Mouse (Mus musculus): ENCODE results near the gene Map3k10. TPM values are rescaled to one million over a fixed set of nuclear protein-coding genes. Genes with fewer than 3 reads are reported as not detected.
A peak's percentile ranks its signal among the peaks of the same experiment; 100 is the strongest.
"Not testable (repeated sequence)": the region's sequence is repeated elsewhere in the genome, so short reads cannot be mapped to it uniquely, and the experiment has no call there.

Map3k10 gene
- polyA plus RNA-seq, 1 experiment from 2014 or later: 14.3 TPM

- Histone ChIP-seq H3K27me3 (replicated peaks; ENCODE audit: control insufficient read depth, insufficient read depth, low read length) (no peaks in the 10 kb centered on the region), H3K9me3 (ENCODE audit: control insufficient read depth, low read length) (no peaks in the 10 kb centered on the region), H3K4me2 (ENCODE audit: low read length) (no peak overlapping the region), H3K36me3 (ENCODE audit: control insufficient read depth, insufficient read depth) (peaks cover under 1% of the 10 kb centered on the region; the same call in 1 of the 2 replicates), H3K4me3 (replicated peaks; ENCODE audit: low read length) (no peak overlapping the region), H3K4me1 (replicated peaks; ENCODE audit: control insufficient read depth, insufficient read depth, low read length) (no peaks in the 10 kb centered on the region), H3K9ac (replicated peaks; ENCODE audit: low read depth, low read length) (no peak overlapping the region), H3K27ac (ENCODE audit: low read length) (no peak overlapping the region)
- no peak for ATAC-seq
- WGBS: 76% methylated on average over 1 of the region's 1 CpGs
Measured at GRCm38 (mm10) chr7:27644471-27644870, 29.9 kb downstream of the Map3k10 start.

GRCm38 (mm10) chr7:27635094-27635493, 39.3 kb downstream of the Map3k10 start:
- 98% methylated on average over 2 of the region's 2 CpGs for WGBS
- not testable (repeated sequence) for ATAC-seq; H3K4me1 ChIP-seq (replicated peaks; ENCODE audit: control insufficient read depth, insufficient read depth, low read length); H3K27me3 ChIP-seq (replicated peaks; ENCODE audit: control insufficient read depth, insufficient read depth, low read length); H3K9ac ChIP-seq (replicated peaks; ENCODE audit: low read depth, low read length); H3K27ac ChIP-seq (ENCODE audit: low read length); H3K4me3 ChIP-seq (replicated peaks; ENCODE audit: low read length); H3K9me3 ChIP-seq (ENCODE audit: control insufficient read depth, low read length); H3K4me2 ChIP-seq (ENCODE audit: low read length)
- peaks cover 10% of the 10 kb centered on the region; the same call in 1 of the 2 replicates for H3K36me3 ChIP-seq (ENCODE audit: control insufficient read depth, insufficient read depth)

GRCm38 (mm10) chr7:27634691-27635090, 39.7 kb downstream of the Map3k10 start:
- no peak overlapping the region for H3K4me3 ChIP-seq (replicated peaks; ENCODE audit: low read length)
- H3K4me1 ChIP-seq (replicated peaks; ENCODE audit: control insufficient read depth, insufficient read depth, low read length): no peaks in the 10 kb centered on the region
- no peaks in the 10 kb centered on the region for H3K9me3 ChIP-seq (ENCODE audit: control insufficient read depth, low read length)
- H3K27me3 ChIP-seq (replicated peaks; ENCODE audit: control insufficient read depth, insufficient read depth, low read length): no peaks in the 10 kb centered on the region
- H3K4me2 ChIP-seq (ENCODE audit: low read length): no peak overlapping the region
- H3K36me3 ChIP-seq (ENCODE audit: control insufficient read depth, insufficient read depth): peaks cover 11% of the 10 kb centered on the region; the same call in 1 of the 2 replicates
- no peak overlapping the region for H3K27ac ChIP-seq (ENCODE audit: low read length)
- WGBS: 88% methylated on average over 6 of the region's 6 CpGs
- H3K9ac ChIP-seq (replicated peaks; ENCODE audit: low read depth, low read length): no peak overlapping the region
- ATAC-seq: 0 out of 2 replicates have a peak, but pooled peaks have one; percentile 23

GRCm38 (mm10) chr7:27633166-27633565, 41.2 kb downstream of the Map3k10 start:
- no peaks in the 10 kb centered on the region for H3K27me3 ChIP-seq (replicated peaks; ENCODE audit: control insufficient read depth, insufficient read depth, low read length)
- WGBS: 82% methylated on average over 6 of the region's 6 CpGs
- H3K4me2 ChIP-seq (ENCODE audit: low read length): no peak overlapping the region
- no peak for ATAC-seq
- no peaks in the 10 kb centered on the region for H3K9me3 ChIP-seq (ENCODE audit: control insufficient read depth, low read length)
- no peak overlapping the region for H3K27ac ChIP-seq (ENCODE audit: low read length)
- H3K9ac ChIP-seq (replicated peaks; ENCODE audit: low read depth, low read length): no peak overlapping the region
- H3K4me1 ChIP-seq (replicated peaks; ENCODE audit: control insufficient read depth, insufficient read depth, low read length): no peaks in the 10 kb centered on the region
- H3K4me3 ChIP-seq (replicated peaks; ENCODE audit: low read length): no peak overlapping the region
- peaks cover 13% of the 10 kb centered on the region for H3K36me3 ChIP-seq (ENCODE audit: control insufficient read depth, insufficient read depth)

- Histone ChIP-seq H3K36me3 (ENCODE audit: control insufficient read depth, insufficient read depth) (peaks cover 11% of the 10 kb centered on the region), H3K9me3 (ENCODE audit: control insufficient read depth, low read length) (no peaks in the 10 kb centered on the region), H3K27me3 (replicated peaks; ENCODE audit: control insufficient read depth, insufficient read depth, low read length) (no peaks in the 10 kb centered on the region), H3K4me1 (replicated peaks; ENCODE audit: control insufficient read depth, insufficient read depth, low read length) (no peaks in the 10 kb centered on the region), H3K27ac (ENCODE audit: low read length) (no peak overlapping the region), H3K9ac (replicated peaks; ENCODE audit: low read depth, low read length) (no peak overlapping the region), H3K4me3 (replicated peaks; ENCODE audit: low read length) (no peak overlapping the region), H3K4me2 (ENCODE audit: low read length) (no peak overlapping the region)
- no peak for ATAC-seq
- WGBS: 78% methylated on average over 4 of the region's 4 CpGs
Measured at GRCm38 (mm10) chr7:27631439-27631838, 43.0 kb downstream of the Map3k10 start.

GRCm38 (mm10) chr7:27628816-27629215, 45.6 kb downstream of the Map3k10 start:
- H3K9ac ChIP-seq (replicated peaks; ENCODE audit: low read depth, low read length); H3K27ac ChIP-seq (ENCODE audit: low read length); H3K27me3 ChIP-seq (replicated peaks; ENCODE audit: control insufficient read depth, insufficient read depth, low read length); ATAC-seq; H3K4me3 ChIP-seq (replicated peaks; ENCODE audit: low read length); H3K4me1 ChIP-seq (replicated peaks; ENCODE audit: control insufficient read depth, insufficient read depth, low read length); H3K4me2 ChIP-seq (ENCODE audit: low read length); H3K9me3 ChIP-seq (ENCODE audit: control insufficient read depth, low read length): not testable (repeated sequence)
- 94% methylated on average over 7 of the region's 7 CpGs for WGBS
- peaks cover 13% of the 10 kb centered on the region for H3K36me3 ChIP-seq (ENCODE audit: control insufficient read depth, insufficient read depth)

- H3K9ac ChIP-seq (replicated peaks; ENCODE audit: low read depth, low read length): no peak overlapping the region
- no peak overlapping the region for H3K4me3 ChIP-seq (replicated peaks; ENCODE audit: low read length)
- H3K4me1 ChIP-seq (replicated peaks; ENCODE audit: control insufficient read depth, insufficient read depth, low read length): no peaks in the 10 kb centered on the region
- peaks cover 13% of the 10 kb centered on the region for H3K36me3 ChIP-seq (ENCODE audit: control insufficient read depth, insufficient read depth)
- H3K9me3 ChIP-seq (ENCODE audit: control insufficient read depth, low read length): no peaks in the 10 kb centered on the region
- ATAC-seq: no peak
- no peak overlapping the region for H3K27ac ChIP-seq (ENCODE audit: low read length)
- 92% methylated on average over 6 of the region's 6 CpGs for WGBS
- no peak overlapping the region for H3K4me2 ChIP-seq (ENCODE audit: low read length)
- H3K27me3 ChIP-seq (replicated peaks; ENCODE audit: control insufficient read depth, insufficient read depth, low read length): no peaks in the 10 kb centered on the region
Measured at GRCm38 (mm10) chr7:27628190-27628589, 46.2 kb downstream of the Map3k10 start.

- 83% methylated on average over 7 of the region's 7 CpGs for WGBS
- H3K4me2 ChIP-seq (ENCODE audit: low read length): no peak overlapping the region
- no peaks in the 10 kb centered on the region for H3K27me3 ChIP-seq (replicated peaks; ENCODE audit: control insufficient read depth, insufficient read depth, low read length)
- no peak overlapping the region for H3K4me3 ChIP-seq (replicated peaks; ENCODE audit: low read length)
- H3K4me1 ChIP-seq (replicated peaks; ENCODE audit: control insufficient read depth, insufficient read depth, low read length): no peaks in the 10 kb centered on the region
- ATAC-seq: no peak
- H3K27ac ChIP-seq (ENCODE audit: low read length): no peak overlapping the region
- H3K36me3 ChIP-seq (ENCODE audit: control insufficient read depth, insufficient read depth): peaks cover 13% of the 10 kb centered on the region
- no peaks in the 10 kb centered on the region for H3K9me3 ChIP-seq (ENCODE audit: control insufficient read depth, low read length)
- H3K9ac ChIP-seq (replicated peaks; ENCODE audit: low read depth, low read length): no peak overlapping the region
Measured at GRCm38 (mm10) chr7:27627707-27628106, 46.7 kb downstream of the Map3k10 start.

- Histone ChIP-seq H3K9ac (replicated peaks; ENCODE audit: low read depth, low read length) (no peak overlapping the region), H3K4me3 (replicated peaks; ENCODE audit: low read length) (no peak overlapping the region), H3K9me3 (ENCODE audit: control insufficient read depth, low read length) (no peaks in the 10 kb centered on the region), H3K4me1 (replicated peaks; ENCODE audit: control insufficient read depth, insufficient read depth, low read length) (no peaks in the 10 kb centered on the region), H3K27ac (ENCODE audit: low read length) (no peak overlapping the region), H3K27me3 (replicated peaks; ENCODE audit: control insufficient read depth, insufficient read depth, low read length) (no peaks in the 10 kb centered on the region), H3K36me3 (ENCODE audit: control insufficient read depth, insufficient read depth) (peaks cover 13% of the 10 kb centered on the region), H3K4me2 (ENCODE audit: low read length) (no peak overlapping the region)
- no peak for ATAC-seq
Measured at GRCm38 (mm10) chr7:27624967-27625366, 49.4 kb downstream of the Map3k10 start.

- Histone ChIP-seq H3K4me2 (ENCODE audit: low read length) (no peak overlapping the region), H3K9ac (replicated peaks; ENCODE audit: low read depth, low read length) (no peak overlapping the region), H3K27me3 (replicated peaks; ENCODE audit: control insufficient read depth, insufficient read depth, low read length) (no peaks in the 10 kb centered on the region), H3K27ac (ENCODE audit: low read length) (no peak overlapping the region), H3K9me3 (ENCODE audit: control insufficient read depth, low read length) (no peaks in the 10 kb centered on the region), H3K4me1 (replicated peaks; ENCODE audit: control insufficient read depth, insufficient read depth, low read length) (no peaks in the 10 kb centered on the region), H3K4me3 (replicated peaks; ENCODE audit: low read length) (no peak overlapping the region), H3K36me3 (ENCODE audit: control insufficient read depth, insufficient read depth) (peaks cover 12% of the 10 kb centered on the region)
- WGBS: 91% methylated on average over 1 of the region's 1 CpGs
- no peak for ATAC-seq
Measured at GRCm38 (mm10) chr7:27622234-27622633, 52.2 kb downstream of the Map3k10 start.

All from forebrain, embryonic 16.5 days (tissue).